Mouse (Mus musculus) liver, adult 2 months (tissue): ENCODE data around the gene Chchd4. TPM values are rescaled to one million over a fixed set of nuclear protein-coding genes. Genes with fewer than 3 reads are reported as not detected.

Experiments used
- DNase-seq: peaks from one replicate; pipeline ENCODE4 v3.0.0-alpha.2; 2011; ENCODE audit warnings: low read depth, low spot score; ENCODE audit errors: extremely low read depth
- H3K27ac ChIP-seq: fragments of 200-500 bp; replicated peaks from 2 replicates; pipeline ENCODE4 v1.5.1; 2012; ENCODE audit warnings: low read depth, mild to moderate bottlenecking, control low read depth, inconsistent platforms, low read length; ENCODE audit not compliant: insufficient read depth
- H3K27me3 ChIP-seq: fragments of 200-500 bp; 2 replicates; pipeline ENCODE4 v1.6.1; 2012; ENCODE audit warnings: mild to moderate bottlenecking, moderate library complexity, low read length, inconsistent platforms; ENCODE audit not compliant: control insufficient read depth, insufficient read depth
- H3K36me3 ChIP-seq: fragments of 200-500 bp; 2 replicates; pipeline ENCODE4 v1.6.1; 2012; ENCODE audit warnings: low read length, inconsistent platforms; ENCODE audit not compliant: control insufficient read depth, insufficient read depth
- H3K4me1 ChIP-seq: fragments of 200-500 bp; 2 replicates; pipeline ENCODE4 v1.6.1; 2011; ENCODE audit warnings: low read length; ENCODE audit not compliant: control insufficient read depth, insufficient read depth
- H3K4me3 ChIP-seq: fragments of 200-500 bp; 2 replicates; pipeline ENCODE4 v1.5.1; 2011; ENCODE audit warnings: low read depth, mild to moderate bottlenecking, control low read depth, low read length, moderate library complexity; ENCODE audit not compliant: insufficient read depth
- H3K79me2 ChIP-seq: fragments of 200-500 bp; 2 replicates; pipeline ENCODE4 v1.6.1; 2012; ENCODE audit warnings: inconsistent platforms, mild to moderate bottlenecking, low read length, moderate library complexity; ENCODE audit not compliant: control insufficient read depth, insufficient read depth
- H3K9ac ChIP-seq: fragments of 200-500 bp; 2 replicates; pipeline ENCODE4 v1.6.1; 2012; ENCODE audit warnings: low read depth, mild to moderate bottlenecking, control low read depth, inconsistent platforms, low read length
- CTCF ChIP-seq: fragments of 200-500 bp; IDR thresholded peaks from 2 replicates; pipeline ENCODE4 v1.5.1; 2011; ENCODE audit warnings: low read depth, low read length, control low read depth
- POLR2A ChIP-seq: fragments of 200-500 bp; IDR thresholded peaks from 2 replicates; pipeline ENCODE4 v1.6.1; 2011; ENCODE audit warnings: low read length, control low read depth; ENCODE audit not compliant: insufficient read depth; ENCODE audit errors: extremely low read depth
- WGBS: fragments of 180-500 bp; shearing (Covaris S2); methylation state at CpG from one replicate; pipeline ENCODE4 v1.1.7; 2018; 5-methylcytosine and 5-hydroxymethylcytosine counted together
- polyA plus RNA-seq: library from polyadenylated mRNA; depleted of rRNA; stranded (reverse); fragments of >200 nt; gene quantifications from 2 replicates; pipeline ENCODE4 v1.2.3, GENCODE M21; 2012
- total RNA-seq: library from RNA; depleted of rRNA; stranded (reverse); fragments of >200 nt; gene quantifications from 2 replicates; pipeline ENCODE4 v1.2.3, GENCODE M21; 2014

Gene Chchd4
- total and polyA plus RNA-seq, 2 experiments = 4.2 TPM

DNA sequence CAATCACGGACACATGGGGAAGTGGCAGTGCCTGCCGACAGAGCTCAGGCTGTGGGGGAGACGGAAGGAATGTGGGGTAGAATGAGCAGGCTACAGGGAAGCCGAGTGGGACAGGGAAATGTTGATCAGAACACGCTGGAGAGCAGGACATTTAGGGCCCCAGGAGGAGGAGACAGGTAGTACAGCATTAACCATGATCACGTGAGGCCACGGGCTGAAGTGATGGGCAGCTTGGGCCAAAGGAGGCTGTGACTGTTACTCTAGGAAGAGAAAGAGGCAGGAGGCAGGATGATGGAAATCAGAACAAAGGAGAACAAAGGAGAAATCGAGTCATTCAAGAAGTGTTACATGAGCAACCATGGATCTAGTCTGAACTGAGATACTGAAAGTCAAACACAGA lies 21.2 kb upstream of the Chchd4 start:
- WGBS = 89% methylated on average over 8 of the region's 8 CpGs
- Histone ChIP-seq H3K36me3 (peaks cover 29% of the 10 kb centered on the region), H3K27ac (no peak overlapping the region), H3K79me2 (no peaks in the 10 kb centered on the region), H3K27me3 (no peaks in the 10 kb centered on the region), H3K4me3 (no peak overlapping the region), H3K9ac (no peak overlapping the region), H3K4me1 (no peaks in the 10 kb centered on the region)
- no peak for TF ChIP-seq POLR2A
- DNase-seq = no peak

- no peak for DNase-seq
- no peak overlapping the region for H3K27ac ChIP-seq
- peaks cover 3% of the 10 kb centered on the region; the same call in 1 of the 2 replicates for H3K4me1 ChIP-seq
- H3K27me3 ChIP-seq = no peaks in the 10 kb centered on the region
- WGBS = 88% methylated on average over 10 of the region's 10 CpGs
- no peak overlapping the region for H3K9ac ChIP-seq
- no peak overlapping the region for H3K4me3 ChIP-seq
- TF ChIP-seq POLR2A = no peak
- TF ChIP-seq CTCF = no peak
- peaks cover 24% of the 10 kb centered on the region; the same call in 1 of the 2 replicates for H3K36me3 ChIP-seq
- H3K79me2 ChIP-seq = no peaks in the 10 kb centered on the region
Observed at GRCm38 (mm10) chr6:91493053-91493452, 19.7 kb upstream of the Chchd4 start.

DNA sequence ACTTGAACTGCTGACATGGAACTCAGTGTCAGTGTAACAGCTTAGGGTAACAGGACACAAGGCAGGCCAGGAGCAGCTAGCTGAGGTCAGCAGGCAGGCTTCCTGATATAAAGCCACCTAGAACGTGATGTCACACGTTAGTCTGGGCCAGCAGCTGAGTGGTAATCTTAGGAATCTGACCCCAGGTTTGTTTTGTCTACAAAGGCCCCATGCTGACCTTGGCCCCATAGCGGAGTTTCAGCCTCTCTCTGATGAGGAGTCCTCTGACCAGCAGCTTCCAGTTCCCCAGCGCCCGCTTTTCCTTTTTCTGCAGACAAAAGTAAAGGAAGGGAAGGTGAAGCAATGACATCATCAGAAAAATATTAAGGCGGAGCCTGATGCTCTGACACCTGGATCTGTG lies 17.7 kb upstream of the Chchd4 start:
- Histone ChIP-seq H3K9ac (no peak overlapping the region), H3K27ac (no peak overlapping the region), H3K27me3 (no peaks in the 10 kb centered on the region), H3K79me2 (no peaks in the 10 kb centered on the region), H3K4me3 (no peak overlapping the region), H3K4me1 (peaks cover 3% of the 10 kb centered on the region; the same call in 1 of the 2 replicates), H3K36me3 (peaks cover 27% of the 10 kb centered on the region)
- TF ChIP-seq CTCF = no peak
- TF ChIP-seq POLR2A = no peak
- WGBS = 68% methylated on average over 6 of the region's 6 CpGs
- peak; percentile 44 for DNase-seq

DNA sequence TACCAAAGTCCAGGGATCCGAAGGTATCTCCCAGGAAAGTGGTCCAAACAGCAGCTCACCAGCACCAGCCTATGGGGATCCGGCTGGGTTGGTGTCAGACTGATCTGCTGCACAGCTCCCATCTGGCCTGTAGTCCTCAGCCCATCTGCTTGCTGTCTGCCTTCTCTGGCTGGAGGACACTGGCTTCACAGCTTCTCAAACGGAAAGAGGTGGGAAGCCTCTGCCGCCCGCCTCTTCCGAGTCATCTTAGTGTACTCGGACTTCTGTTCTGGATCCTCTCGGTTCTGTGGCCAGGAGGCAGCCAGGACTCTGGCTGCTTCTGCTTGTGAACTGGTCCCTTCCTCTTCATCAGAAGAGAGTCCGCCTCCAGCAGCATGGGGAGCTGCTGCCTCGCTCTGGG lies 16.5 kb upstream of the Chchd4 start:
- Histone ChIP-seq H3K4me3 (no peak overlapping the region), H3K79me2 (no peaks in the 10 kb centered on the region), H3K9ac (no peak overlapping the region), H3K27ac (no peak overlapping the region), H3K36me3 (peaks cover 23% of the 10 kb centered on the region), H3K27me3 (no peaks in the 10 kb centered on the region), H3K4me1 (peaks cover 3% of the 10 kb centered on the region; the same call in 1 of the 2 replicates)
- TF ChIP-seq POLR2A = no peak
- no peak for TF ChIP-seq CTCF
- WGBS = 92% methylated on average over 10 of the region's 10 CpGs
- no peak for DNase-seq

GRCm38 (mm10) chr6:91488496-91489212 lies 15.3 kb upstream of the Chchd4 start:
- peaks cover 3% of the 10 kb centered on the region; the same call in 1 of the 2 replicates for H3K4me1 ChIP-seq
- TF ChIP-seq CTCF (no peak), POLR2A (no peak)
- WGBS = 63% methylated on average over 9 of the region's 9 CpGs
- peaks cover 23% of the 10 kb centered on the region for H3K36me3 ChIP-seq
- no peaks in the 10 kb centered on the region for H3K79me2 ChIP-seq
- no peak overlapping the region for H3K27ac ChIP-seq
- no peak overlapping the region for H3K9ac ChIP-seq
- no peak overlapping the region for H3K4me3 ChIP-seq
- no peaks in the 10 kb centered on the region for H3K27me3 ChIP-seq
- DNase-seq = peak; percentile 75

DNA sequence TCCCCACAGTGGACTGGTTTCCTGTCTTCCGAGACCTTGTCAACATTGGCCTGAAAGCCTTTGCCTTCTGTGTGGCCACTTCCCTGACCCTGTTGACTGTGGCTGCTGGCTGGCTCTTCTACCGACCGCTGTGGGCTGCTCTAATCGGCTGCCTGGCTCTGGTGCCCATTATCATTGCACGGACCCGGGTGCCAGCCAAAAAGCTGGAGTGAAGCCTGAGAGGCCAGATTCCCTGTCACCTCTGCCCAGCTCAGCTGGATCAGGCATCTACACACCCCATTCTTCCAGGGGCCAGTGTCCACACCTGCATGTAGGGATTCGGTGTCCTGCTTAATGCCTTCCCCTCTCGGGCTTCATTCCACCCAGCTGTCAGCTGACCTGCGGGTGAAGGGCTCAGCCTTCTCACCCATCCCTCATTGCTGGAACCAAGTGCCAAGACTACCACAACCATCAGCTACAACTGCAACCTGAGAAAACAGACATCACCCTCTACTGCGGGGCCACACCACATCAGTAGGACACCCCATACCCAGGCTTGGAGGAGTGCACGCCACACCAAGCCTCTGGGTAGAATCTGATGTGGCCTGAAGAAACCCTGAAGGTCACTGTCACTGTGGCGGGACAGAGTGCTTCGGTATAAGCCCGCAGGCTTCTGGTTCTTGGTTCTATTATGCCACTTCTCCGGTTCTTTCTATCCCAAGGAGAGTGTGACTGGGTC lies 13.5 kb upstream of the Chchd4 start:
- peaks cover 23% of the 10 kb centered on the region for H3K36me3 ChIP-seq
- no peaks in the 10 kb centered on the region for H3K27me3 ChIP-seq

More for the DNA sequence above, 13.5 kb upstream of the Chchd4 start:
- 86% methylated on average over 15 of the region's 15 CpGs for WGBS
- Histone ChIP-seq H3K9ac (no peak overlapping the region), H3K27ac (no peak overlapping the region), H3K4me3 (no peak overlapping the region), H3K79me2 (no peaks in the 10 kb centered on the region), H3K4me1 (peaks cover 3% of the 10 kb centered on the region; the same call in 1 of the 2 replicates)
- TF ChIP-seq CTCF = no peak
- no peak for TF ChIP-seq POLR2A
- DNase-seq = peak; percentile 45
